Mouse (Mus musculus) c-Kit-positive CD71-positive TER-119-negative erythroid progenitor cells, embryonic 14.5 days (primary cell): Measurements from ENCODE around the gene Kif2c.

Experiments
- DNase-seq: peaks from one replicate; pipeline ENCODE4 v3.0.0-alpha.2; 2013; ENCODE audit warnings: low read depth

The Kif2c gene

GRCm38 (mm10) chr4:117117931-117118330, 64.5 kb downstream of the Kif2c start:
- no peak for DNase-seq

- DNase-seq: no peak
Observed at GRCm38 (mm10) chr4:117115592-117115991, 66.8 kb downstream of the Kif2c start.

GRCm38 (mm10) chr4:117113237-117113636, 69.2 kb downstream of the Kif2c start:
- DNase-seq: no peak

- no peak for DNase-seq
Observed at GRCm38 (mm10) chr4:117110985-117111384, 71.5 kb downstream of the Kif2c start.

DNA sequence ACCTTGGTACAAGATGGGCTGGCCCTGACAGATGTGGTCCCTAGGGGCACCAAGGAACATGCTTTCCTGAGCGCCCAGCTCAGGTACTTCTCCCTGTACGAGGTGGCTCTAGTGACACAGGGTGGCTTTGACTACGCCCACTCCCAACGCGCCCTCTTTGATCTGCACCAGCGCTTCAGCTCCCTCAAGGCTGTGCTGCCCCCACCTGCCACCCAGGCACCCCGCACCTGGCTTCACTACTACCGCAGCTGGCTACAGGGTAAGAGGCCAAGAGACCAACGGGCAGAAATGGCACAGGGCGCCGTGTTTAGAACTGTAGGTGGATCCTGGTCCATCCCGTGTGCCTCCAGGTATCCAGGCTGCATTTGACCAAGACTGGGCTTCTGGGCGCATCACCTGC, 72.2 kb downstream of the Kif2c start:
- no peak for DNase-seq
